Mouse (Mus musculus) WW6 (cell line): ENCODE measurements at regions not wholly inside any gene's neighbourhood (a gene's known extent, or its start where the extent isn't known, plus 50 kb on each side); places are given as distances from the start of the nearest gene placed in this dataset.

ENCODE experiments used
- DNase-seq: peaks from one replicate; pipeline ENCODE4 v3.0.0-alpha.2; 2013; ENCODE audit warnings: low read depth, low spot score

- no peak for DNase-seq
These were observed 200.2 kb downstream of the Gadd45g start for GRCm38 (mm10) chr13:52046700-52047099.

- no peak for DNase-seq
These were observed 201.5 kb downstream of the Gadd45g start for GRCm38 (mm10) chr13:52047937-52048336.

GRCm38 (mm10) chr13:52048777-52049176, 202.3 kb downstream of the Gadd45g start:
- no peak for DNase-seq

GRCm38 (mm10) chr13:52049249-52049648, 202.8 kb downstream of the Gadd45g start:
- no peak for DNase-seq

GRCm38 (mm10) chr13:52055741-52056140, 209.3 kb downstream of the Gadd45g start:
- no peak for DNase-seq

- DNase-seq = no peak
These were observed 211.0 kb downstream of the Gadd45g start for GRCm38 (mm10) chr13:52057456-52057855.

GRCm38 (mm10) chr13:52059756-52060417, 213.4 kb downstream of the Gadd45g start:
- no peak for DNase-seq

- no peak for DNase-seq
These were observed 214.0 kb downstream of the Gadd45g start for GRCm38 (mm10) chr13:52060418-52060870.

- DNase-seq = no peak
These were observed 215.0 kb downstream of the Gadd45g start for GRCm38 (mm10) chr13:52061454-52061853.

GRCm38 (mm10) chr13:52061881-52062280, 215.4 kb downstream of the Gadd45g start:
- no peak for DNase-seq

- DNase-seq = no peak
These were observed 216.1 kb downstream of the Gadd45g start for GRCm38 (mm10) chr13:52062576-52062975.

GRCm38 (mm10) chr13:52065274-52065673, 218.8 kb downstream of the Gadd45g start:
- DNase-seq = no peak

- DNase-seq = no peak
These were observed 219.2 kb downstream of the Gadd45g start for GRCm38 (mm10) chr13:52065720-52066119.

- DNase-seq = no peak
These were observed 220.6 kb downstream of the Gadd45g start for GRCm38 (mm10) chr13:52067048-52067447.

- no peak for DNase-seq
These were observed 222.5 kb downstream of the Gadd45g start for GRCm38 (mm10) chr13:52068886-52069439.

- DNase-seq = no peak
These were observed 223.2 kb downstream of the Gadd45g start for GRCm38 (mm10) chr13:52069714-52070113.

GRCm38 (mm10) chr13:52070731-52071663, 224.5 kb downstream of the Gadd45g start:
- DNase-seq = no peak

GRCm38 (mm10) chr13:52077616-52078015, 231.1 kb downstream of the Gadd45g start:
- no peak for DNase-seq

GRCm38 (mm10) chr13:52078561-52078960, 232.1 kb downstream of the Gadd45g start:
- no peak for DNase-seq

- no peak for DNase-seq
These were observed 233.3 kb downstream of the Gadd45g start for GRCm38 (mm10) chr13:52079678-52080246.

- no peak for DNase-seq
These were observed 237.3 kb downstream of the Gadd45g start for GRCm38 (mm10) chr13:52083601-52084455.
